Mouse (Mus musculus) MEL (cell line): ENCODE measurements around the gene Mrpl14.

Experiments
- ETS1 ChIP-seq: IDR thresholded peaks from 2 replicates; pipeline ENCODE4 v1.6.1; 2012; ENCODE audit warnings: low read depth, mild to moderate bottlenecking, inconsistent platforms, low read length, improper control_type of control experiment, moderate library complexity
- KAT2A ChIP-seq: conservative IDR thresholded peaks from 2 replicates; pipeline ENCODE4 v1.6.1; 2012; ENCODE audit warnings: low read depth, low read length, improper control_type of control experiment, inconsistent platforms
- MYC ChIP-seq: IDR thresholded peaks from 2 replicates; pipeline ENCODE4 v1.6.1; 2011; ENCODE audit warnings: low read depth, mild to moderate bottlenecking, low read length, improper control_type of control experiment, moderate library complexity

GRCm38 (mm10) chr17:45663106-45663919 is 22.8 kb upstream of the Mrpl14 start:
- TF ChIP-seq MYC (no peak), ETS1 (no peak), KAT2A (no peak)
